Mouse (Mus musculus): ENCODE data around the gene Cnn2. TPM values are rescaled to one million over a fixed set of nuclear protein-coding genes. Genes with fewer than 3 reads are reported as not detected.
"Not testable (repeated sequence)": the region's sequence is repeated elsewhere in the genome, so short reads cannot be mapped to it uniquely, and the experiment has no call there.

Gene Cnn2
- total RNA-seq (2021): 1 to 10 TPM; 5.8 to 6.0 TPM

DNA sequence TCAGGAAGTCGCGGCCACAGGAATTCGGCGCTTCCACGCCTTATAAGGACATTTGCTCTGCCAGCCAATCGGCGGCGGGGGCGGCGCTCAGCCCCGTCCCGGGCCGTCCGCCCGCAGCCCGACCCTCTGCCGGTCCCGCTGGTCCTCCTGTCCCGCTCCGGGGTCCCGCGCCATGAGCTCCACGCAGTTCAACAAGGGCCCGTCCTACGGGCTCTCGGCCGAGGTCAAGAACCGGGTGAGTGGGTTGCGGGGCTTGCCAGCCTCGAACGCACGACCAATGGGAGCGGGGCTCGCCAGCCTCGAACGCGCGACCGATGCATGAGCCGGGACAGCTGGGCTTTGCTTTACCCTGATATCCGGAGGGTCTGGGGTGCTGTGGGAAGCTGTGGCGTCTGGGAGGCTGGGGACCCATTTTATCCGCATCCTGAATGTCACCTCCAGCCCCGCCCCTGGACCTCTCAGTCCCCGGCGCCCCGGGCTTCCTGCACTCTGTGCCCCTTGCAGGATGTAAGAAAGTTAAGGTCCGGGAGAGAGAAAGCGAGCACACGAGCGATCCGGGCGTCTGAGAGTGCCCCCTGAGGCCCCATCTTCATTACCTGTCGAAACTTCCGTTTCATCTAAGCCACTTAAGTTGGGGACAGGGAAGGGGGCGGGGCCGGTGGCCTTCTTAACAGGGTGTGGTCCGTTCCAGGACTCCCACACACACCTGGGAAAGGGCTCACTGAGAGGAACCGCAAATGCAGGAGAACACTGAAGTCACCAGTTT is at the start of gene Cnn2:
Gene Cnn2, plus strand, starts transcription at position 79 of the 766 bp plus-strand sequence.
- DNase-seq (ENCODE audit: extremely low spot score in 1 of 2, low spot score in 1 of 2): no peak

DNA sequence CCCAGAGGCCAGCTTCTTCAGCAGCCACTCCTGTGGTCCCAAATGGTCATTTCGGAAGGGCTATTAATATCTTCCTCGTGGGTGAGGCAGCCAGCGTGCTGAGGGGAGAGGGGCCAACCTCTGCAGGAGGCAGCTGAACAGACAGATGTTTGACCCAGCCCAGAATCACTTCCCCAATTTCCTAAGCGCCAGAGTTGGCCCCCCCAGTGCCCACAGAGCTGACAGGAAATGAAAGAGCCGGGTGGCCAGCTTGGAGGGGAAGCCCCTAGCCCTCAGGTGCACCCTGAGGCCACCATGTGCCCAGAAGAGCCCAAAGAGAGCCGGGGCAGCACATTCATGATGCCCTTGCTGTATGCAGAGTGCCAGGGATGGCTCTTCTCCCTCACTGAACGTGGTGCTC is 47.6 kb upstream of the Cnn2 start:
- DNase-seq (ENCODE audit: extremely low spot score in 1 of 2, low spot score in 1 of 2): no peak

DNA sequence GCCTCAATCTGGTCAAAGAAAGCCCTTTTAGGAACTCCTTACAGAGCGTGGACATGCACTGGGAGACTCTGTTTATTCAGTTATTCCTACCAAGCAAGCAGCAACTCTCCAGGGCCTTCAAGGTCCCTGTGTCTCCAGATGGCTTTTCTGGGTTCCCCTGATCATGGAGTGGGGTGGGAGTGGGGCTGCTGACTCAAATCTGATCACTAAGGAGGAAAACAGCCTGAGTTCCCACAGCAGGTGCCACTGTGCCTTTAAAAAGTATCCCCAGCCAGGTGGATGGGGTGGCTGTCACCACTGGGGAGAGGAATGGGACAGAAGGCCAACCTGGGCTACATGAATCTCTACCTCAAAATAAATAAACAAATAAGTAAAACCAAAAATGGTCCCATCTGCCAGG is 45.4 kb upstream of the Cnn2 start:
- DNase-seq (ENCODE audit: extremely low spot score in 1 of 2, low spot score in 1 of 2): no peak

DNA sequence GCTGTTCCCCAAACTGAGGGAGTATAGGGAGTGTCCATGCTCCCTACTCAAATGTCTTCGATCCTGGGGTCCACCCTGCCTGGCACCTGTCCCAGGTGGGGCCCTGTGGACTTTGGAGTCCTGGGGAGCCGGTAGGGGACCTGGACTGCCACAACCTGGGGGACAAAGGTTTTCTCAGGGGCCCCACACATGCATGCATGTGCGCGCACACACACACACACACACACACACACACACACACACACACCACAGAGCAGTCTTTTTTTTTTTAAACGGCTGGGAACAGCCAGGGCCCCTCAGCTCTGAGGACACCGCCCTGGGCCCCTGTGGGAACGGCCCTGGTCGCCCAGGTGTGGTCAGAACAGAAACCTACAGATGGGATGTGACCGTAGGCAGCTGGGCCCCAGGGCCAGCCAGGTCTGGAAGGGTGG is 44.9 kb upstream of the Cnn2 start:
- no peak for DNase-seq (ENCODE audit: extremely low spot score in 1 of 2, low spot score in 1 of 2)

DNA sequence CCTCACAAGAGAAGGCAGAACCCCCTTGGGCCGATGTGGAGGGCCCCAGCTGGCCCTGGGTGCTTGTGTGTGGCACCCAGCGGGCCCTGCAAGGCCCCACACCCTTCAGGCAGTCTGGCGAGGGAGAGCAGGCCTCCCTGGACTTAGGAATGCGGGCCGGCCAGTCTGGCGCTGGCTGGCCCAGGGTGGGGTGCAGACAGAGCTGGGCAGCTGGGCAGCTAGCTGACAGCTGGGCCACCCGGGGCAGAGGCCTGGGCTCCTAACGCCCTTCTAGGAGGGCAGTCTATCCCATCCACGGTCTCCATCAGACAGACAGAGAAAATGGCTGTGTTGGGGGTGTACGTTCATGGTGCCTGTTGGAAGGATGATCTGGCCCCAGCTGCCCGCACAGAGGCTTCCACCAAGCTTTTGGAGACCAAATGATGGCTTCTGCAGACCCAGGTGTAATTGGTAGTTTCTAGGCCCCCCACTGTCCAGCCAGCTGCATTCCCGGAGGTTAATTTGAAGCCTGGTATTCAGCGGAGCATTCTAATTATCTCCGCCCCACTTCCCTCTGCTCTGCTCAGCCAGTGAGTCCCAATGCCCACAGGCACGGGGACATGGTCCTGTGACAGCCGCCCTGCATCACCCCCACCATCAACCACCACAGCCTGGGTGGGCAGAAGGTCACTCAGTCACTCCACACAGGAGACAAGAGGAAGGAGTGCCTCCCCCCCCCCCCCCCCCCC is 42.7 kb upstream of the Cnn2 start:
- no peak for DNase-seq (ENCODE audit: extremely low spot score in 1 of 2, low spot score in 1 of 2)

DNA sequence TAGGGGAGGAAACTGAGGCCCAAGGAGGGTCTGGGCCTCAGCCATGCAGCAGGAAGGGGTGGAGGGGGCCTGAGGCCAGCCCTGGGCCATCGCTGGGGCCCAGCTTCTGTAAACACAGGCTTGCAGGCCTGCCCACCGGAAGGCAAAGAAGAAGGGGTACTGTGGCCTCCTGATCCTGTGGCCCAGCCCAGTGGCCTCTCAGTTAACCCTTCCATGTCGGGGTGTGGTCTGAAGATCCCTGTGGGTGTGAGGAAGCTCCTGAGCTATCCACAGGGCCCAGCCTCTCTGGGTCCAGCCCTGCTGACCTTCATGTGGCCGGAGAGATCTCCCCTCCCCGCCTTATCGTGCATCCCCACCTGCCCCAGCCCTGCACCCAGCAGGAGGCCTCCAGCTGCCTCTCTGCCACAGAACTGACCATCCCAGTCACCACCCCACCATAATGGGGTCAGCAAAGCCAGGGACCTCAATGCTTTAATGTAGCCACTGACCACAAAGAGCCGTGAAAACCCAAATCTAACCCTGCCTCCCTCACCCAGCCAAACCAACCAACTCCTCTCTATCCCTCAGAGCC is 41.5 kb upstream of the Cnn2 start:
- no peak for DNase-seq (ENCODE audit: extremely low spot score in 1 of 2, low spot score in 1 of 2)

DNA sequence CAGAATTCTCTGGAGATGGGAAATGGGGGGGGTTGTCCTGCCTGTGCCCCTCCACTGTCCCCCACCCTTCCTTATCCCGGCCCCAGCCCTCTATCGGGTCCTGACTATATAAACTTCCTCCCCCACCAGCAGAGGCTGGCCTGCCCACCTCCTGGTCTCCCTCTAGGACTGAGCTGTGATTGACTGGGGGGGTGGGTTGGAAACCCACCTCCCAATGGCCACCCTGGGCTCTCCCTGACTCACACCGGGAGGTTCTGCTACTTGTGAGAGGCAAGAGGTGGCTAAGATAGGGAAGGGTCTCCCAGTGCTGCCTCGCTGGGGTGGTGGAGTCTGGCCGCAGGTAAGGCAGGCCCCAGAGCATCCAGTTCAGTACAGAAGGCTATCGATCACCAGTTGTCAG is 40.9 kb upstream of the Cnn2 start:
- no peak for DNase-seq (ENCODE audit: extremely low spot score in 1 of 2, low spot score in 1 of 2)

DNA sequence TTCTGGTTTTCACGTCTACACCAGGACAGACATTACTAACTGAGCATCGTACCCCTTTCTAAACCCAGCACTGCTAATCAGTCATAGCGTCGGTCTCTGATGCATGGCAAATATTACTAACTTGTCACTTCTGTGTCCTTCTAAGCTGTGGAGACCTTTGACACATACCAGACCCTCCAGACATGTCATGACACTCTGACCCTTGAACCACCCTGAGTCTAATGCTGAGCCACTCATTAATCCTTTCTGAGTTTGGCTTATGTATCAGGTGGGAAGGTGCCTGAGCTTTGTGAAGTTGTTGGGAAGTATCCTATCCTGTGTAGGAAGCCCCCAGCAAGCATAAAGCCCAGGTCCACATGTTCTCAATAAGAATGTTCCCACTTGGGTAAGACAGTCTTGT is 38.5 kb upstream of the Cnn2 start:
- DNase-seq (ENCODE audit: extremely low spot score in 1 of 2, low spot score in 1 of 2): no peak

DNA sequence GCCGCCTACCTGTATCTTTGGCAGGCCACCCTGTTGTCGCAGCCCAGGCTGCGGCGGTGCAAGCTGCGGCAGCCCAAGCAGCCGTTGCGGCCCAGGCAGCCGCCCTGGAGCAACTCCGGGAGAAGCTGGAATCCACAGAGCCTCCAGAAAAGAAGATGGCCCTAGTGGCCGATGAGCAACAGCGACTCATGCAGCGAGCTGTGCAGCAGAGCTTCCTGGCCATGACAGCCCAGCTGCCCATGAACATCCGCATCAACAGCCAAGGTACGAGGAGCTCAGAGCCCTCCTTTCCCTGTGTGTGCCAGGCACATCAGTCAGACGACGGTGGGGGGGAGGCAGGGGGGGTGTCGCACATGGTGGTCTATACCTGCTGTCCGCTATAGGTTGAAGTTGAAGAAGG is 37.7 kb upstream of the Cnn2 start:
- no peak for DNase-seq (ENCODE audit: extremely low spot score in 1 of 2, low spot score in 1 of 2)

DNA sequence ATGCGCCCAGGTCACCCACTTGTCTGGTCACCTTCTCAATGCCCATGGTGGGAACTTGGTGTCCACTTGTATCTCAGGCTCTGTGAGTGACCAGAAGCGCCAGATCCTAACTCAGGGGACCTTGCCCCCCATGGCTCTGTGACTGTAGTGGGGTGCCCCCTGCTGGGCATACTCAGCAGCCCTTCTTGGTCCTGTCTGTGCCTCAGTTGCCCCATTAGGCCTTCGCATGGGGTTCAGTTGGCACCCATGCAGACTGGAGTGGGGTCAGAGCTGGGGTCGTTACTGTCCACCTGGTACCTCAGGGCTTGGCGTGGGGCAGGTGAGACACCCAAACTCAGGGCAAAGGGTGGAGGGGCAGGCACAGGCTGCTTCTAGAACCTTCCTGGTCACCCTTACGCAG is 34.4 kb upstream of the Cnn2 start:
- peak in 1 of 2 experiments; percentile 66 for DNase-seq (ENCODE audit: extremely low spot score in 1 of 2, low spot score in 1 of 2)

DNA sequence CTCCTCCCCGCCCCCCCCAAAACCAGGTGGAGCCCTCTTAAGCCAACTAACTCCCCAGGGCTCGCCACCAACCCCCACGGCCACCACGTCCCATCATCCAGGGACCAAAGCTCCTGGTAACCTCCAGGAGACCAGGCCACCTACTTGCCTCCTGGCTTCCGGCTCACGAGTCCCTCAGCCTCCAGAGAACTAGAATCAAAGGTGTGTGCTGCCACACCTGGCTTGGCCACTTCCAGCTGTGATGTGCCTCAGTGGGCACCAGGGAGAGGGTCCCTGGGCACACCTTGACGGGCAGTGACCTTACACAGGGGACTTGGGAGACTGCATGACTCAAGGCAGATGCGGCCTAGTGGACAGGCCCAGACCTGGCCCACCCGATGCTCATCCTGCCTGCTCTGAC is 32.7 kb upstream of the Cnn2 start:
- DNase-seq (ENCODE audit: extremely low spot score in 1 of 2, low spot score in 1 of 2): no peak

DNA sequence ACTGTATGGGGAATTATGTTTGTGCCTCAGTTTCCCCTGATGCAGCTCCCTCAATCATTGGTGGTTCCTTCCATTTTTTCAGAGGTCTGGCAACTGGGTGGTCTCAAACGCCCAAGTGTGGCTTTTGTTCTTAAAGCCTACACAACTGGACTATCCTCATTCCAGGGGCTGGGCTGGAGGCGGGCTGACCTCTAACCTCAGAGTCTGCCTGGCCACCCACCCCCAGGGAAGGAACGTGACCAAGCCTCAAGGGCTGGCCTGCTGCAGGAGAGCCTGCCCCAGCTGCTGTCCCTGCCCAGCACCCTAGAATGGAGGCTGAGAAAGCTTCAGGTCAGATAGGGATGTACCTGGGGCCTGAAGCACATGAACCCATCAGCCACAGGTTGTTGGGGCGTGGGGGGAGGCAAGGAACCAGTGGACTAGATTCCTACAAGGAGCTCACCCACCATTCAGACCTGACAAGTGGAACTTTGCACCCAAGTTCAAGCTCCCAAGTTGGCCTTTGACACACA is 31.7 kb upstream of the Cnn2 start:
- no peak for DNase-seq (ENCODE audit: extremely low spot score in 1 of 2, low spot score in 1 of 2)

DNA sequence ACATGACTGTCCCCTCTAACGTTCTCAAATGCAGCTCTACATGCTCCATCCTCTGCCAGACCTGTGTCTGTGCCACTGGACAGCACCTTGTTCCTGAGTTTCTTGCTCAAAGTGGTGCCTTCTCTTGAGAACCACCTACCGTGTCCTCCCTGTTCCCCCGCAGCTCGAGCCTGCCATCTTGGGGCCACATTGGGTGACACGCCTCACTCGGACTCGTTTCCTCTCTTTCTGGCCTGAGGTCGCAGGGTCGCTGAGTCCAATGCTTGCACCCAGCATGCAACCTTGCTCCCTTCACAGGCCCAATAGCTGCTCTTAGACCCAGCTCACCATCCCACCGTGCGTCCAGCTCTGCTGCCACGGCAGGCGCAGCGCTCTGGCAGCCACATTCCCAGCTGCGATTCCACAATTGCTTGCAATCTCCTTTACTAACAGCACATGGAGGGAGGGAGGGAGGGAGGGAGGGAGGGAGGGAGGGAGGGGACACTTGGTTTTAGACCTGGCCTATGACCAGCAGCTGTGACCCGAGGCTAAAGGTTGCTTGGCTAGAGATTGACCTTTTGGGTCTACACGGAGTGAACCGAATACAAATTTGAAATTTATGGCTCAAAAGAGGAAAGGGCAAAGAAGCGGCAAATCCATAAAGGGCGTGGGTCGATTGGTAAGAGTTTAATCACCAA is 30.1 kb upstream of the Cnn2 start:
- peak; percentile 66 to 74 for DNase-seq (ENCODE audit: extremely low spot score in 1 of 2, low spot score in 1 of 2)

DNA sequence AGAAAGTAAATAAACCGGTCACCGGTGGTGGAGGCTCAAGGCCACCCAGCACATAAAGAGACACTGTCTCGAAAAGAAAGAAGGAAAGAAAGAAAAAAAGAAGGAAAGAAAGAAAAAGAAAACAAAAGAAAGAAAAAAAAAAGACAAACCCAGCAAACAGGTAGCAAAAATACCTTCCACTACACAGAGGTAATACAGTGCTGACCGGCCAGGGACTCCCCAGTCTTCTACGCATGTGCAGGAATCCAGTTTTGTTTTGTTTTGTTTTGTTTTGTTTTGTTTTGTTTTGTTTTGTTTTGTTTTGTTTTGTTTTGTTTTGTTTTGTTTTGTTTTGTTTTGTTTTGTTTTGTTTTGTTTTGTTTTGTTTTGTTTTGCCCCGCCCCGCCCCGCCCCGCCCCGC is 29.0 kb upstream of the Cnn2 start:
- DNase-seq (ENCODE audit: extremely low spot score in 1 of 2, low spot score in 1 of 2): not testable (repeated sequence)

DNA sequence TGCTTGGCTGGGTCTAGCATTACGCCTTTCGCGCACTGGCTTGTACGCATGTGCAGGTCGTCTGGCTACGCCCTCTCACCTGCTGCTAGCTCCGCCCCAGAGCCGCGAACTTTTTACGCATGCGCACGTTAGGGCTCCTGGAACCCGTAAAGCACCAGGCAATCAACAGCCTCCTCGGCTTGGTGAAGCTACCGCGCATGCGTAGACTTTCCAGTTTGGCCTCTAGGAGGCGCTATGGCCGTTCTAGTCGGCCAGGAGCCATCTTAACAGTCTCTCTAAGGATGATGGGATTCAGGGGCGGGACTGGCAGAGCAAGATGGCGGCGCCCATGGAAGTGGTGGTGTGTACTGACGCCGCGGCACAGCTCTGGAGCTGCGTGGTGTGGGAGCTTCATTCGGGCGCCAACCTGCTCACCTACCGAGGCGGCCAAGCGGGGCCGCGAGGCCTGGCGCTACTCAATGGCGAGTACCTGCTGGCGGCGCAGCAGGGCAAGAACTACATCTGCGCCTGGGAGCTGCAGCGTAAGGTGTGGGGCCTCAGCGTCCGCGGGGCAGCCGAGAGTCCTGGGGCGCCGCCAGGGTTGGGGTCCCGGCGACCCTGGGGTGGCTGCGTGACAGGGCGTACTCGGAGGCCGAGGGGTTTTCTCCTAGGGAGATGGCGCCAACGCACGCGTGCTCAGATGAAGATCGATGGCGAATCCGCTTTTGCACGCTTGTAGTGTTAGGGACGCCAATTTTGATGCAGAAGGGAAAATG is 28.4 kb upstream of the Cnn2 start, which contains the start of gene Wdr18:
Gene Wdr18, plus strand, starts transcription at position 306 of the 755 bp plus-strand sequence.
- peak; percentile 98 to 99 for DNase-seq (ENCODE audit: extremely low spot score in 1 of 2, low spot score in 1 of 2)

DNA sequence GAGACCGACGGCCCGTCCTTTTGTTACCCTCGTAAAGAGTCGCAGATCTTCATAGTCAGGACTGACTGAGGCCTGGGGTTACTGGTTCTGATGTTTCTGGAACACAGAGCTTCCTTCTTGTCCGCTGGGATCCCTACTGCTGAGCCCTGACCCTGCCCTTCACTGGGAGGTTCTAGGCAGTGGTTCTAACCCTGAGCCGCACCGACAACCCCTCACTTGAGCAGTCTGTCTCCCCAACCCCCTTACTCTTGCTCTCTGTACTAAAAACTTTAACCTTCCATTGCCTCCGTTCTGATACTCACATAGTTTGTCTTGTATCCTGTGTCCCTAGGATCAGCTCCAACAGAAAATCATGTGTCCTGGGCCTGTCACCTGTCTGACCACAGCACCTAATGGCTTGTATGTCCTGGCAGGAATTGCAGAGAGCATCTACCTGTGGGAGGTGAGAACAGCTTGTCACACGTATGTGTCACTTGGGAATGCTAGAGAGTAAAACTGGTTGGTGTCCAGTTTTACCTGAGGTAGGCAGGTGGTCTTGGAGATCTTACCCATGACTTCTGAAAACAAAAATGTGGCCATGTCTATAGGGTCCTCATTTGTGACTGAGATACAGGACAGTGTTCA is 27.6 kb upstream of the Cnn2 start:
- no peak for DNase-seq (ENCODE audit: extremely low spot score in 1 of 2, low spot score in 1 of 2)

DNA sequence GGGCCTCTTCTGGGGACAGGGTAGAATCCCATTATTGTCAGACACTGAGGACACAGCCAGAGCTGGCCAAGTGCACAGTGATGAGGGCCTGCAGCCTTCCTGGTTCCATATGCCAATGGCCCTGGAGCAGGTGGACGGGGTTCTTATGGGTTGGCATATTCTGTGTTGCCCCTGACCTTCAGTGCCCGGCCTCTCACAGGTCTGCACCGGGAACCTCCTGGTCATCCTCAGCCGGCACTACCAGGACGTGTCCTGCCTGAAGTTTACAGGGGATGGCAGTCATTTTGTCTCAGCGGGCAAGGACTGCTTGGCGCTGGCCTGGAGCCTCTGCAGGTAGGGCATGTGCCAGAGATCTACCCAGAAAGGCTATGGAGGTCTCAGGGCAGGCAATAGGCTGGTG is 23.7 kb upstream of the Cnn2 start:
- DNase-seq (ENCODE audit: extremely low spot score in 1 of 2, low spot score in 1 of 2): no peak

DNA sequence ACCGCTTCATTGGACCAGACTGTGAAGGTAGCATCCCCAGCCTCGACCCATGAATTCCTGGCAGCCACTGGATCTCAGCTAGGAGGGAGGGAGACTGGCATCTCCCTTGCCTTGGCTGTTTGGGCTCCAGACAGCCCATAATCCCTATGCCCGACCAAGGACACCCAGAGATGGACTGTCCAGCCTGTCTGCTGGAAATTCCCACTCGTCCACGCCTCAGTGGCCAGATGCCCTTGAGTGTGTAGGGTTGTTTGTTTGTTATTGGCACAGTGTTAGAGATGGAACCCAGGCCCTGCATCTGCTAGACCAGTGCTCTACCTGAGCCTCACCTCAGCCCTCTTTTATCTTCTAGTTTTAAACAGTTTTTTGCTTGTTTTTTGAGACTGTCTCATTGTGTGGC is 23.1 kb upstream of the Cnn2 start:
- DNase-seq (ENCODE audit: extremely low spot score in 1 of 2, low spot score in 1 of 2): no peak

DNA sequence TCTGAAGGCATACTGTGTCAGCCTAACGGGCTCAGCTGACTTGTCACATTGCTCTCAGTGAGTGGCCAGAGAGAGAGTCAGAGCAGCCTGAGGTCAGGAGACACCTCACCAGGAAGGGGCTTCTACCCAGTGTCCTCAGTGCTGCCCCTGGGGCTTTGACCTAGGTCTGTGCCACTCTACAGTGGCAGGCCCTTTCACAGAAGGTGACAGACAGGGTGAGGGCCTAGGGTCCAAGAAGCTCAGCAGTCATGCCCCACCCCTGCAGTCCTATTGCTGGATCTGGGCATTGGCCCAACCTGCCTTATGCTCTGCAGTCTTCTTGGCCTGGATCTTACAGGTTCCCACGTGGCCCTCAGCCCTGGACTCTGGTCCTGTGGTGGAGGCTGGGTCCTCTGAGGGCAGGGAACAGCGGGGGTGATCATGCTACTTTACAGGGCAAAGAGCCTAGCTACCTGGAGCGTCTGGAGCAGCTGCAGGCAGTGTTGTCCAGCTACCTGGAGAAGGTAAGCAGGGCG is 21.4 kb upstream of the Cnn2 start:
- DNase-seq (ENCODE audit: extremely low spot score in 1 of 2, low spot score in 1 of 2): no peak

All from layer of hippocampus, postnatal 25 days (tissue).